Mouse (Mus musculus): ENCODE data around the gene Ghitm.

The Ghitm gene

GRCm38 (mm10) chr14:37101531-37101930 lies 33.5 kb downstream of the Ghitm start:
- no peak for DNase-seq

GRCm38 (mm10) chr14:37097956-37098530 lies 37.0 kb downstream of the Ghitm start, which contains the start of gene Cdhr1:
Cdhr1 (minus strand) TSS chr14:37098347.
- DNase-seq = peak; percentile 34

- DNase-seq = no peak
Observed at GRCm38 (mm10) chr14:37095556-37095955, 39.5 kb downstream of the Ghitm start.

- DNase-seq = no peak
Observed at GRCm38 (mm10) chr14:37094436-37094835, 40.6 kb downstream of the Ghitm start.

- DNase-seq = no peak
Observed at GRCm38 (mm10) chr14:37083755-37084154, 51.3 kb downstream of the Ghitm start.

- DNase-seq = no peak
Observed at GRCm38 (mm10) chr14:37080724-37081123, 54.3 kb downstream of the Ghitm start.
